ENCODE assay signal across 9 mouse cellular contexts in genomic region chr5:36377456-36378369, GRCm38 (mm10). TPM values are rescaled to one million over a fixed set of nuclear protein-coding genes. Genes with fewer than 3 reads are reported as not detected.
A peak's percentile ranks its signal among the peaks of the same experiment; 100 is the strongest.
DNase-seq lines count a peak whose midpoint lies in the region; ATAC-seq and TF ChIP-seq lines count a peak whose summit lies in the region.
"Had no signal": no experiment of that assay in that cellular context is flagged by ENCODE, and none has a peak within 500 bp of the region (broad histone marks: within the 10 kb centered on the region; RNA-seq: fewer than 3 reads in every experiment).

No protein-coding gene starts in this region.

- no peak for ATAC-seq in heart, embryonic 13.5 days (ENCODE audit: extremely low read depth, insufficient number of reproducible peaks, low FRiP score, low TSS enrichment)
- ATAC-seq in lung, postnatal 0 days: peak; percentile 13; the same call in 1 of the 2 replicates

- peak; percentile 54 for DNase-seq in left cerebral cortex, postnatal 4 days
- no peak for DNase-seq in left cerebral cortex, adult 11 months (ENCODE audit: low spot score)
- no peak for DNase-seq in lung, postnatal 0 days (ENCODE audit: low spot score)
- DNase-seq in thymus, postnatal 10 days (ENCODE audit: low spot score in 2 of 2): peak; percentile 58 to 77
- DNase-seq in cerebellum, postnatal 25 days: no peak
- DNase-seq in layer of hippocampus, postnatal 14 days (ENCODE audit: low spot score in 2 of 2): no peak
- DNase-seq in embryo, embryonic 11 days: no peak

- no peaks in the 10 kb centered on the region for H3K36me3 ChIP-seq in heart, embryonic 13.5 days
- H3K36me3 ChIP-seq in lung, postnatal 0 days (ENCODE audit: insufficient read depth, low read length): no peaks in the 10 kb centered on the region
- H3K36me3 ChIP-seq: G1E had no signal

- H3K4me2 ChIP-seq in heart, embryonic 13.5 days: no peak overlapping the region
- H3K4me2 ChIP-seq in lung, postnatal 0 days (replicated peaks; ENCODE audit: low read depth, low read length): no peak overlapping the region

- H3K27me3 ChIP-seq in heart, embryonic 13.5 days (replicated peaks): no peaks in the 10 kb centered on the region
- no peaks in the 10 kb centered on the region for H3K27me3 ChIP-seq in lung, postnatal 0 days (replicated peaks; ENCODE audit: insufficient read depth, low read length)

- no peak overlapping the region for H3K4me3 ChIP-seq in heart, embryonic 13.5 days
- H3K4me3 ChIP-seq in lung, postnatal 0 days (ENCODE audit: low read depth, low read length): no peak overlapping the region

- no peak for TF ChIP-seq EP300 in lung, postnatal 0 days (IDR thresholded peaks at IDR 0.05)

- 73% methylated on average over 8 of the region's 8 CpGs for WGBS in heart, embryonic 13.5 days
- WGBS in lung, postnatal 0 days: 68% methylated on average over 8 of the region's 8 CpGs

- intact Hi-C loops in left cerebral cortex, postnatal 4 days (cut with DNase I): no loop called here

- H3K9ac ChIP-seq in heart, embryonic 13.5 days: peak overlapping the region; percentile 10; the same call in 1 of the 2 replicates
- no peak overlapping the region for H3K9ac ChIP-seq in lung, postnatal 0 days (replicated peaks; ENCODE audit: low read depth)

- no peaks in the 10 kb centered on the region for H3K9me3 ChIP-seq in heart, embryonic 13.5 days
- no peaks in the 10 kb centered on the region for H3K9me3 ChIP-seq in lung, postnatal 0 days (ENCODE audit: low read length)
- H3K9me3 ChIP-seq: G1E had no signal

- TF ChIP-seq CTCF in lung, postnatal 0 days (IDR thresholded peaks at IDR 0.05): no peak

- H3K27ac ChIP-seq in heart, embryonic 13.5 days (replicated peaks): no peak overlapping the region
- 0 out of 2 replicates have a peak overlapping the region, but pooled peaks have one; percentile 9 for H3K27ac ChIP-seq in lung, postnatal 0 days (ENCODE audit: low read length)

- peaks cover 91% of the 10 kb centered on the region for H3K4me1 ChIP-seq in heart, embryonic 13.5 days
- peaks cover 23% of the 10 kb centered on the region; the same call in 1 of the 2 replicates for H3K4me1 ChIP-seq in lung, postnatal 0 days (ENCODE audit: insufficient read depth, low read depth, low read length)

RNA-seq across cellular contexts. Expression of gene Sorcs2, which starts 20.2 kb away (rescaled TPM):
- 10 to 100 TPM; 33.9 to 35.4 TPM for total RNA-seq in left cerebral cortex, postnatal 4 days (2021)
- polyA plus RNA-seq in heart, embryonic 13.5 days (2015; fragmentation: Nextera tagmentation; extraction: Ambion mirVana): 10.7 and 10.9 TPM in 2 replicates
- polyA plus RNA-seq in lung, postnatal 0 days (2015; fragmentation: Nextera tagmentation; extraction: Ambion mirVana): 9.4 TPM in 2 replicates
- total RNA-seq in layer of hippocampus, postnatal 14 days (2021): 10 to 100 TPM; 54.7 to 58.8 TPM

Comparison
In these comparisons a context has a peak if more than half of its experiments do, and no peak if none do; other contexts are left out.
1. DNase-seq: peak in left cerebral cortex, postnatal 4 days (single experiment) and thymus, postnatal 10 days (2 of 2); none in left cerebral cortex, adult 11 months (single experiment), lung, postnatal 0 days (single experiment), cerebellum, postnatal 25 days (0 of 2), layer of hippocampus, postnatal 14 days (0 of 2) and embryo, embryonic 11 days (single experiment).